Comparison of ENCODE assay signal across 8 mouse cellular contexts in the genomic region with DNA sequence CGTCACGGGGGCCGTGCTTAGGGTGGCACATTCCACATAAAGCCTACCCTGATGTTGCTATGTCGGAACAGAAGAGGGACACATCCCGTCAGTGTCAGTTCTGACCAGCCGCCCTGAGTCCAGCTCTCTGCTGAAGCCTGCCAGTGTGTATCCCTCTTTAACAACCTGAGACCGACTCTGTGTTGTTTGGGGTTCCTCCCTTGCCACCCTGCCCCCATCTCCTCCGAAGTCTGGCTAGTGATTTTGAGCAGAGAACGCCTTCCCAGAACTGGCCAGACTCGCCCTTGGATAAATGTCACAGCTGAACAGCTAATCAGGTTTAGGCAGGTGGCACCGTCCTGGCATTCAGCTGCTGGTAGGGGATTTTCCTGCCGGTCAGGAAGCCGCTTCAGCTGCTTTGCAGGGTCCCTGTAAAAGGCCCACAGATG. TPM values are rescaled to one million over a fixed set of nuclear protein-coding genes. Genes with fewer than 3 reads are reported as not detected.
DNase-seq lines count a peak whose midpoint lies in the region; ATAC-seq and TF ChIP-seq lines count a peak whose summit lies in the region.

No protein-coding gene starts in this region.

- 14% methylated on average over 13 of the region's 13 CpGs for WGBS in hindbrain, embryonic 13.5 days
- 6% methylated on average over 13 of the region's 13 CpGs for WGBS in liver, embryonic 15.5 days (ENCODE audit: insufficient replicate concordance)
- 12% methylated on average over 13 of the region's 13 CpGs for WGBS in stomach, postnatal 0 days

- peak overlapping the region; percentile 97 for H3K4me2 ChIP-seq in hindbrain, embryonic 13.5 days
- peak overlapping the region; percentile 100 for H3K4me2 ChIP-seq in liver, embryonic 15.5 days
- peak overlapping the region; percentile 97 for H3K4me2 ChIP-seq in stomach, postnatal 0 days (replicated peaks; ENCODE audit: low read depth)

- H3K9ac ChIP-seq in hindbrain, embryonic 13.5 days: peak overlapping the region; percentile 72
- peak overlapping the region; percentile 73 for H3K9ac ChIP-seq in liver, embryonic 15.5 days
- peak overlapping the region; percentile 86 for H3K9ac ChIP-seq in stomach, postnatal 0 days (ENCODE audit: low read length)

- peaks cover 50% of the 10 kb centered on the region for H3K27me3 ChIP-seq in hindbrain, embryonic 13.5 days
- H3K27me3 ChIP-seq in liver, embryonic 15.5 days: peaks cover 27% of the 10 kb centered on the region
- no peaks in the 10 kb centered on the region for H3K27me3 ChIP-seq in stomach, postnatal 0 days (ENCODE audit: control insufficient read depth, insufficient read depth, low read length)

- peak; percentile 28 for DNase-seq in adrenal gland, postnatal 10 days
- no peak for DNase-seq in adrenal gland, adult 8-10 months
- peak; percentile 12 for DNase-seq in thymus, postnatal 25 days
- DNase-seq in thymus, postnatal 36 days: no peak
- peak; percentile 57 for DNase-seq in stomach, postnatal 0 days (ENCODE audit: low spot score)
- DNase-seq in frontal cortex, adult 2 months (ENCODE audit: extremely low spot score in 1 of 2, low spot score in 1 of 2): no peak

- H3K27ac ChIP-seq in hindbrain, embryonic 13.5 days: no peak overlapping the region
- peak overlapping the region; percentile 86 for H3K27ac ChIP-seq in liver, embryonic 15.5 days (replicated peaks)
- peak overlapping the region; percentile 98 for H3K27ac ChIP-seq in stomach, postnatal 0 days (replicated peaks)

- H3K4me3 ChIP-seq in hindbrain, embryonic 13.5 days: peak overlapping the region; percentile 72
- H3K4me3 ChIP-seq in liver, embryonic 15.5 days (replicated peaks): peak overlapping the region; percentile 81
- H3K4me3 ChIP-seq in stomach, postnatal 0 days (ENCODE audit: low read depth, low read length): peak overlapping the region; percentile 79

- H3K9me3 ChIP-seq in hindbrain, embryonic 13.5 days: no peaks in the 10 kb centered on the region
- no peaks in the 10 kb centered on the region for H3K9me3 ChIP-seq in liver, embryonic 15.5 days (replicated peaks)
- no peaks in the 10 kb centered on the region for H3K9me3 ChIP-seq in stomach, postnatal 0 days (ENCODE audit: control insufficient read depth, low read length)

- TF ChIP-seq CTCF in stomach, postnatal 0 days (IDR thresholded peaks at IDR 0.05; ENCODE audit: low read depth): no peak

- ATAC-seq in hindbrain, embryonic 13.5 days (ENCODE audit: low FRiP score): no peak
- peak; percentile 41 for ATAC-seq in liver, embryonic 15.5 days (ENCODE audit: insufficient read depth)
- ATAC-seq in stomach, postnatal 0 days (ENCODE audit: low FRiP score, low TSS enrichment): no peak

- no peak for TF ChIP-seq EP300 in stomach, postnatal 0 days (optimal IDR thresholded peaks at IDR 0.05)

- H3K4me1 ChIP-seq in hindbrain, embryonic 13.5 days (replicated peaks): peaks cover 50% of the 10 kb centered on the region
- H3K4me1 ChIP-seq in liver, embryonic 15.5 days (replicated peaks): peaks cover 70% of the 10 kb centered on the region
- 0 out of 2 replicates have a peak, but pooled peaks cover 4% of the 10 kb centered on the region for H3K4me1 ChIP-seq in stomach, postnatal 0 days (replicated peaks; ENCODE audit: control insufficient read depth, insufficient read depth)

- peaks cover 21% of the 10 kb centered on the region for H3K36me3 ChIP-seq in hindbrain, embryonic 13.5 days
- H3K36me3 ChIP-seq in liver, embryonic 15.5 days (replicated peaks): peaks cover 31% of the 10 kb centered on the region
- peaks cover 4% of the 10 kb centered on the region; the same call in 1 of the 2 replicates for H3K36me3 ChIP-seq in stomach, postnatal 0 days (ENCODE audit: control insufficient read depth, insufficient read depth, low read length)

RNA-seq across cellular contexts. Expression of gene Klhl21, which starts 2.1 kb away (rescaled TPM):
- 10 to 100 TPM; 17.8 to 21.4 TPM for total RNA-seq in adrenal gland, postnatal 10 days (2021)
- 10 to 100 TPM; 23.9 to 34.2 (median 31.1) TPM for total RNA-seq in adrenal gland, adult 8-10 months (2022)
- polyA plus RNA-seq in hindbrain, embryonic 13.5 days (2015; fragmentation: Nextera tagmentation; extraction: Ambion mirVana): 3.2 and 3.7 TPM in 2 replicates
- polyA plus RNA-seq in liver, embryonic 15.5 days (2015; fragmentation: Nextera tagmentation; extraction: Ambion mirVana): 6.3 and 7.2 TPM in 2 replicates
- 11.2 and 11.9 TPM in 2 replicates for polyA plus RNA-seq in stomach, postnatal 0 days (2015; fragmentation: Nextera tagmentation; extraction: Ambion mirVana)
- polyA plus RNA-seq in frontal cortex, adult 2 months (2012; rRNA removed): 11.2 and 12.1 TPM in 2 replicates

RNA-seq across cellular contexts. Expression of gene Phf13, which starts 14.7 kb away (rescaled TPM):
- total RNA-seq in adrenal gland, postnatal 10 days (2021): 10 to 100 TPM; 16.4 to 17.8 TPM
- 10 to 100 TPM; 14.0 to 20.5 (median 18.6) TPM for total RNA-seq in adrenal gland, adult 8-10 months (2022)
- polyA plus RNA-seq in hindbrain, embryonic 13.5 days (2015; fragmentation: Nextera tagmentation; extraction: Ambion mirVana): 18.4 and 20.0 TPM in 2 replicates
- polyA plus RNA-seq in liver, embryonic 15.5 days (2015; fragmentation: Nextera tagmentation; extraction: Ambion mirVana): 5.1 and 5.7 TPM in 2 replicates
- polyA plus RNA-seq in stomach, postnatal 0 days (2015; fragmentation: Nextera tagmentation; extraction: Ambion mirVana): 12.4 and 12.7 TPM in 2 replicates
- 9.1 and 9.3 TPM in 2 replicates for polyA plus RNA-seq in frontal cortex, adult 2 months (2012; rRNA removed)

RNA-seq across cellular contexts. Expression of gene Zbtb48, which starts 16.8 kb away (rescaled TPM):
- total RNA-seq in adrenal gland, postnatal 10 days (2021): 1 to 10 TPM; 7.2 to 9.6 TPM
- total RNA-seq in adrenal gland, adult 8-10 months (2022): 10 to 100 TPM in 3 of 4 experiments, 1 to 10 TPM in 1; 7.1 to 17.4 (median 13.7) TPM
- polyA plus RNA-seq in hindbrain, embryonic 13.5 days (2015; fragmentation: Nextera tagmentation; extraction: Ambion mirVana): 17.1 and 19.6 TPM in 2 replicates
- 7.8 and 8.4 TPM in 2 replicates for polyA plus RNA-seq in liver, embryonic 15.5 days (2015; fragmentation: Nextera tagmentation; extraction: Ambion mirVana)
- polyA plus RNA-seq in stomach, postnatal 0 days (2015; fragmentation: Nextera tagmentation; extraction: Ambion mirVana): 10.1 and 10.6 TPM in 2 replicates
- 17.6 and 19.1 TPM in 2 replicates for polyA plus RNA-seq in frontal cortex, adult 2 months (2012; rRNA removed)

RNA-seq across cellular contexts. Expression of gene Thap3, which starts 21.9 kb away (rescaled TPM):
- total RNA-seq in adrenal gland, postnatal 10 days (2021): 10 to 100 TPM; 15.3 to 27.0 TPM
- total RNA-seq in adrenal gland, adult 8-10 months (2022): 10 to 100 TPM; 25.7 to 46.9 (median 36.6) TPM
- 35.9 and 36.7 TPM in 2 replicates for polyA plus RNA-seq in hindbrain, embryonic 13.5 days (2015; fragmentation: Nextera tagmentation; extraction: Ambion mirVana)
- polyA plus RNA-seq in liver, embryonic 15.5 days (2015; fragmentation: Nextera tagmentation; extraction: Ambion mirVana): 6.4 and 7.9 TPM in 2 replicates
- polyA plus RNA-seq in stomach, postnatal 0 days (2015; fragmentation: Nextera tagmentation; extraction: Ambion mirVana): 22.2 and 23.5 TPM in 2 replicates
- 29.8 and 39.4 TPM in 2 replicates for polyA plus RNA-seq in frontal cortex, adult 2 months (2012; rRNA removed)

RNA-seq across cellular contexts. Expression of gene Tas1r1, which starts 27.6 kb away (rescaled TPM):
- not detected for total RNA-seq in adrenal gland, postnatal 10 days (2021)
- under 1 TPM in 1 of 4 experiments, not detected in 3; 0.71 TPM for total RNA-seq in adrenal gland, adult 8-10 months (2022)
- polyA plus RNA-seq in hindbrain, embryonic 13.5 days (2015; fragmentation: Nextera tagmentation; extraction: Ambion mirVana): 1.5 and 1.6 TPM in 2 replicates
- polyA plus RNA-seq in liver, embryonic 15.5 days (2015; fragmentation: Nextera tagmentation; extraction: Ambion mirVana): 0.07 and 0.13 TPM in 2 replicates
- polyA plus RNA-seq in stomach, postnatal 0 days (2015; fragmentation: Nextera tagmentation; extraction: Ambion mirVana): 0.12 and 0.16 TPM in 2 replicates
- polyA plus RNA-seq in frontal cortex, adult 2 months (2012; rRNA removed): 0.13 and 0.20 TPM in 2 replicates

Comparison
In these comparisons a context has a peak if more than half of its experiments do, and no peak if none do; other contexts are left out.
1. DNase-seq: peak in adrenal gland, postnatal 10 days (single experiment), thymus, postnatal 25 days (single experiment) and stomach, postnatal 0 days (single experiment); none in adrenal gland, adult 8-10 months (single experiment), thymus, postnatal 36 days (0 of 2) and frontal cortex, adult 2 months (0 of 2).
2. Peak in every context shown above with its lines, with median percentiles within 50 percentile points of each other: H3K4me2 ChIP-seq, H3K4me3 ChIP-seq and H3K9ac ChIP-seq.